Mouse (Mus musculus): ENCODE measurements around the gene Gpatch3.

Gpatch3 gene

DNA sequence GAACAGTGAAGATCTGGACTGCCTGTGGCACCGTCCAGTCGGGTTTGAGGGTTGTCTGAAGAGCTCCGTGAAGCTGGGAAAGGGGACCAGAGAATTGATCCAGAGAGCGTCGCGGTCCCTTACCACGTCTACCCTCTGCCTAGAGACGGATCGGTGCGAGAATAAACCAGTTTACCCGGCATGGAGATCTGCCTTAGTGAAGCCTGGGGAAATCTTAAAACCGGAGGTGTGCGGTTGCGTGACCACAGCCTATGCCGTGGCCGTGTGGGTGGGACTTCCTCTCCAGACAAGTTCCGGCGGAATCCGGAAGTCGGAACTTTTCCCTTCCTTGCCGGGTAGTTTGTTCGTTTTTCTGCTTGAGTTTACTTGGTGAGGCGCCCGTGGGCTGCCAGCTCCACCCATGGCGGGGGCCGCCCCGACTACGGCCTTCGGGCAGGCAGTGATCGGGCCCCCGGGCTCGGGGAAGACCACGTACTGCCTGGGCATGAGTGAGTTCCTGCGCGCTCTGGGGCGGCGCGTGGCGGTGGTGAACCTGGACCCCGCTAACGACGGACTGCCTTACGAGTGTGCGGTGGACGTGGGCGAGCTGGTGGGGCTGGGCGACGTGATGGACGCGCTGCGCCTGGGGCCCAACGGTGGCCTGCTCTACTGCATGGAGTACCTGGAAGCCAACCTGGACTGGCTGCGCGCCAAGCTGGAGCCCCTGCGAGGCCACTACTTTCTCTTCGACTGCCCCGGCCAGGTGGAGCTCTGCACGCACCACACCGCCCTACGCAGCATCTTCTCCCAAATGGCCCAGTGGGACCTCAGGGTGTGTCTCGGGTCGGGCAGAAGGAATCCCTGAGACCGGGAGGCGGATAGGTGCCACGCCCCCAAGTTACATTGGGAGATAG lies 9.8 kb downstream of the Gpatch3 start, which contains the start of gene Gpn2:
Gene Gpn2, plus strand, starts transcription at position 304 of the 893 bp plus-strand sequence.
- peak; percentile 79 to 87 for DNase-seq

DNA sequence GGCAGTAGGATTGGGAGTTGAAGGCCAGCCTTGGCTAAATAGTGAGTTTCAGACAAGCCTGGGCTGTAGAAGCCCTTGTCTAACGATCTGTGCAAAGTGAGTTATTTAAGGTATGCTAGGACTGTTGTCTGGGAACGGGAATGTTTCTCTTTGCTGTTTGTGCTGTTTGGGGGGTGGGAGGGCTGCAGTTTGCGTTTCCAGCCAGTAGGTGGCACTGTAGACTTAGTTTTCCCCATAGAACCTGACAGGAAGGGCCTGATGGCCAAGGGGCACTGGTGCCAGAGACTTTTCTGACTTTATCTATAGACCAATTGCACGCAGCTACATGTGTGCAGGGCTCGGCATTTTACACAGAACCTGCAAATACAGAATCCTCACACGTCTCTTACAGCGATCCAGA lies 18.0 kb downstream of the Gpatch3 start:
- DNase-seq: peak; percentile 54 to 77

DNA sequence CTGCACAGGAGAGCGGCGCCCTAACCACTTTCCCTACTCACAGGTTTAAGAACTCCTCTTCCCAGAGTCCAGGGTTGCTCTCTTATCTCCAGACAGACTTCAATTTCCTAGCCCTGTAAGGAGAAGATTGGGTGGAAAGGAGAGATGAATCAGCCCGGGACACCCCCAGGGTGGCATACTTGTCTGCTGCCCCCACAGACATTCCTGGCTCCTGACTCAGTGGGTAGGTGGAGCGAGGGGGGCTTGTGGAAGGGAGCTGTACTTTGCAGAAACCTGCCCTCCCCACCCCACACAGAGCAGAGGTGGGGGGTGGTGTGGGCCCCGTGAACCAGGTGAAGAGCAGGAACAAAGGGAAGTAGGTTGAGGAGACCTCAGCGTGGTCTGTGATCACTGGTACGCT lies 21.0 kb downstream of the Gpatch3 start:
- no peak for DNase-seq

DNA sequence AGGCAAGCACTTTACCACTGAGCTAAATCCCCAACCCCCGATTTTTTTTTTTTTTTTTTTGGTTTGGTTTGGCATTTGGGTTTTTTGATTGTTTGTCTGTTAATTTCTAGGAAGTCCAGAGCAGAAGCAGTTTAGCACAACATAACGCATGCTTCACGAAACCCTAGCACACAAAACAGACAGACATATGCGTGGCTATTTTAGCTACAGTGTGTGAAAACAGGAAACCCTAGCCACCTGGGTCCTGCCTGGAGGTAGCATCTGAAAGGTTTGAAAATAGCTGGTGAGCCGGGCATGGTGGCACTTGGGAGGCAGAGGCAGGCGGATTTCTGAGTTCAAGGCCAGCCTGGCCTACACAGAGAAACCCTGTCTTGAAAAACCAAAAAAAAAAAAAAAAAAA lies 21.5 kb downstream of the Gpatch3 start:
- DNase-seq: no peak

DNA sequence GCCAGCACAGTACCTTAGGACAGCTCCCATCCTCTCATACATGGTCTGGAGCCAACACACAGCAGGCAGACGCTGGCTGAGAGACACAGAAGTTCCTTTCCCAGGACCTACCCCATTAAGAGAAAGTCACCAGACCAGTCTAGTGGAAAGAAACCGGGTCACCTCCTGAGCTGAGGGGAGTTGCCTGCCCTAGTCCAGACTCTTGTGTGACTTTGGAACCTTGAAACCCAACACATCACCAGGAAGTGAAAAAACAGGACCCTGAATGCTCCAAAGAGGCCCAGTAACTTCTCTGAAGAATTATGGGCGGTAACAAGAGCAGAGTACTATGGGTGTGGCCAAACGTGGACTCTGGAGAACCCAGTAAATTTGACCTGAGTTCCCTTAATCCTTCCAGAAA lies 24.1 kb downstream of the Gpatch3 start:
- DNase-seq: no peak

DNA sequence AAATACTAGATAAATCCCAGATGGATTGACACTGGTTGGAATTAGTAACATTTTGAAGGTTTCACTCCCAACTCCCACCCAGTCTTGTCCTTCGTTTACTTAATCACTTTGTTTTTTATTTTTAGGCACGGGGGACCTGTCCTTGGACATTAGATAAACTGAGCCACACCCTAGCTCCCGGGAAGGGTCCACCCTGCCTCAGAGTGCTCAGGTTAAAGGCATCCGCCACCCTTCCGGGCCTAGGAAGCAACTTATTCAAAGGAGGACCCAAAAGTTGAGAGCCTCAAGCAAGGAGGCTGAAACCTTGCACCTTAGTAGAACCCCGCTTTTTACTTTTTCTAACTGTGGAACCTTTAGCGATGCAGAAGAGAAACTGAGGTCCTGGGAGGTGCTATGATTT lies 24.6 kb downstream of the Gpatch3 start:
- DNase-seq: no peak

DNA sequence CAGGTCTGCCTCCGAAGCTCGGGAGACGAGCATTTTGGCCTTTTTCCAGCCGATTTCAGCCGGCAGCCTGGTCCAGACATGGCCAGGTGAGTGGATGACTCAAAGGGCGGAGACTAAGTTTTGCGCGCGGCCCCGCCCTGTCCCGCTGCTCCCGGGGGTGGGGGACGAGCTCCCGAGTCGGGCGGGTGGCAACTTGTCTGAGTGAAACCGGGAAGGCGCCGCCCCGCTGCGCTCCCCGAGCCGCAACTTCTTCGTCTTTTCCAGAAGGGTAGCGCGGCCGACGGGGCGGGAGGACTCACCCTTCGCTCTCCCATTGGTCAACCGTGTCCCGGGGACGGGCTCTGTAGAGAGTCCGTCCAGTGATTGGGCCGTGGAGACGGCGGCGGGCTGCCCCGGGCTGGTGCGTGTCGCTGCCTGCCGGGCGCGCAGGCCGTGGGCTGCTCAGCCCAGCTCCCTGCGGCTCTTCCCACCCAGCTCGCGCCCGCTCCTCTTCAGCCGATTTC lies 25.1 kb downstream of the Gpatch3 start:
- DNase-seq: peak; percentile 78 to 83

DNA sequence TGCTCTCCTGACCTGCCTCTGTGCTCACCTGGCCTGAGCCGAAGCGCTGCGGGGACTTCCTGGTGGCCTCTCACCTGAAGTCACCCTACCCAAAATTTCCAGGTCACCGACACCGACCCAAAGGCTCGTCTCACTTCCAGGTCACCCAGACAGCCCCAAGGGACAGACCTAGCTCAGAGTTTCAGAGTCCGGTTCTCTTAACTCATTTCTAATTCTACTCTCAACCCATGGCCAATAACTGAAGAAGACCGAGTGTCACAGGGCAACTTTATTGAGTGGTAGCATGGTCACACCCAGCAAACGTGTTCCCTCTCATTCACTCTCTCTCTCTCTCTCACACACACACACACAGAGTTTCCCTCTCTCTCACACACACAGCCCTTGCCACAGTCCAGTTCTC lies 25.8 kb downstream of the Gpatch3 start:
- no peak for DNase-seq

DNA sequence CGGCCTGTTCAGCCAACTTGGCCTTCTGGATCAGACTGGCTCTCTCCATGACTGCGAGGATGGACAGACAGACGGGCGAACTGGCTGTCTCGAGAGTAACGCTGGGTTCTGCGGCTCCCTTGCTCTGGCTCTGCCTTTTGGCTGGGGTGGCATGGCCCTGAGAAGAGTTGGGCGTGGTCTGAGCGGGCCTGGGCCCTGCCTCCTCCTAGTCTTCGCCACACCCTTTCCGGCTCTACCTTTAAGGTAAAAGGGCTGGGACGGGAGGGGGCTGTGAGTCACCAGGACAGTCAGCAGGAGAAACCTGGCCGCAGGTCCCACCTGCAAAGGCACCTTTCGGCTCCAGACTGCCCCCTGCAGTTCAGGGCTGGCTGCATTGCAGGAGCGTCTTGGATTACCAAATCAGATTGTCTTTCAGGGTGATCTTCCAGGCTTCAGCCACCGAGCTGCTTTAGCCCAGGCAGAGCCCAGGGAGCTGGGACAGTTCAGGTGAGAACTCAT lies 27.2 kb downstream of the Gpatch3 start, which contains the start of gene Sfn:
Gene Sfn, minus strand, starts transcription at position 448 of the 498 bp plus-strand sequence.
- DNase-seq: peak; percentile 59 to 65

DNA sequence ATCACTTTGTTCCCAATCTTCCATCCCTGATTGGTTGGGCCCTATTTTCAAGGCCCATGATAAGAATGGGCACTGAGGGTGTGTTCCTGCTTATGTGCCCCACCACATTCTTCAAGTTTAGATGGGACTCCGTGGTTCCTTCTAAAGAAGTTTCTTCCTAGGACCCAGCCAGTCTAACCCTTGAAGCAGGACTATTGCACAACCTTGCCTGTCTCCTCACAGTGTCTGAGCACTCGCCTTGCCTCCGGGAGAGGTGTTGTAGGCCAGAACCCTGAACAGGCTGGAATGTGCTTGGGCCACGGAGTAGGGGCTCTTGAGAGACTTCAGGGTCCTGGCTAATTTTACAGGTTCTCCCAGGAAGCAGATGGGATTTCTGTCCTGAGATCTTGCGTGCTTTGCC lies 28.5 kb downstream of the Gpatch3 start:
- DNase-seq: no peak

DNA sequence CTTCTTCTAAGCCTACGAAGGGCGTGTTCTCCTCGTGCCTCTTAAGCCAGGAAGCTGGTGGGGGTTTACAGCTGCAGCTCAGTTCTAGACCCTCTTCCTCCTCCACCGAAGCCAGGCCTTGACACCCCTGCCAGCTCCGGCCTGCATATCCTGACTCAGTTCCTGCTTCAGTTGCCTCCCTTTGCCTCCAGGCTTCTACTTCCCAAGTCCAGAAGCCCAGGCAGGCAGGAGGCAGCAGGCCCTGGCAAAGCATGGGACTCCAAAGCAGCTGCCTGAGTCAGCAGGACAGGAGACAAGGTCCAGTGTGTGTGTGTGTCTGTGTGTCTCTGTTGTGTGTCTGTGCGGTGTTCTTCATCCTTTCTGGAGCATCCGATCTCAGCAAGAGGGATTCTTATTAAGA lies 29.6 kb downstream of the Gpatch3 start:
- DNase-seq: no peak

DNA sequence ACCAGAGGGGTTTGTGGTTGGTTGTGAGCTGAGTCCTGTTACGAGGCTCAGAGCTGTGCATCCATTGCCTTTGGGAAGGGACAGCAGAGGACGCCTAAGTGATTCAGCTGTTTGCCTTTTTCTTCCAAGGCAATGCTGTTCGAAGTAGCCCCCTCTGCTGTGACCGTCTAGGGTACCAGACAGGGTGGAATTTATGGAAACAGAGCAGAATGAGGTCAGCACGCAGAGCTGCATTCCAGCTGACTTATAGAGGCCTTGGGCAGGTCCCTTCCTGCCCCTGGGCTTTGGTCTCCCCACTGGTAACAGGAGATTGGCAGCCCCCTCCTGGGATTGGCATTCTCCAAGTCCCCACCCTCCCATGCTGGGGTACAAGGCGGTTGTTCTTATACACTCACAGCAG lies 30.3 kb downstream of the Gpatch3 start:
- no peak for DNase-seq

DNA sequence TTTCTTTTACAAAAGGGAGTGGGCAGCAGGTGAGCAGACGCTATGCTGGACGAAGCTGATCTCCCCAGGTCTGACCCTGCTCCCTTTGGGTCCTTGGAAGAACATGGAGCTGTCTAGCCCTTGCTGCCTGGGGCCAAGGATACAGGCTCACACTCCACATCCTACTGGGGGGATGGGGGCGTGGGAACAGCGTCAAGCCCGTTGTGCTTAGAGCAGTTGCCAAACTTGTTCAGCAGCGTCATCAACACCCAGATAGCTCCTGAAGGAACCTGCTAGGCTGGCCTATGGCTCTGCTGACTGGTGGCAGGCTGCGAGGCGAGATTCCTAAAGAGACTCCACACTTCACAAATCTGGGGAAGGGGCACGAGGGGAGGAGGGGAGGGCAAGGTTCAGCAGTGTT lies 30.8 kb downstream of the Gpatch3 start:
- DNase-seq: no peak

DNA sequence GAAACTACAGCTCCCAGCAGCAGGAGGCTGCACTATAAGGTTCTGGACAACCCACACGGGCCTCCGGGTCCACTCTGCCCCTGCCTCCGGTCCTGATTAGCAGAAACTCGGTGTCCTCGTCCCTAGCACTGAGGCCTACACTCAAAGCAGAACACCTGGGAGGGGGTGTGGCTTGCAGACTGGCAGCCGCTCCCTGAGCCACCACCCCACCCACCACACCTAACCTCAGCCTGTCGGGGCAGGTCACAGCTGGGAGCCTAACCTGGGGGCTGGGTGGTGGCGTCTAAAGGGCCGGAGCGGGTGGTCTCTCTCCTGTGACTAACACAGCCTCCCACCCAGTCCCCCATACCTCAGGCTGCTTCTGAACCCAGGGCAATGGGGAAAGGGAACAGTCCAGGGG lies 32.7 kb downstream of the Gpatch3 start:
- DNase-seq: no peak

DNA sequence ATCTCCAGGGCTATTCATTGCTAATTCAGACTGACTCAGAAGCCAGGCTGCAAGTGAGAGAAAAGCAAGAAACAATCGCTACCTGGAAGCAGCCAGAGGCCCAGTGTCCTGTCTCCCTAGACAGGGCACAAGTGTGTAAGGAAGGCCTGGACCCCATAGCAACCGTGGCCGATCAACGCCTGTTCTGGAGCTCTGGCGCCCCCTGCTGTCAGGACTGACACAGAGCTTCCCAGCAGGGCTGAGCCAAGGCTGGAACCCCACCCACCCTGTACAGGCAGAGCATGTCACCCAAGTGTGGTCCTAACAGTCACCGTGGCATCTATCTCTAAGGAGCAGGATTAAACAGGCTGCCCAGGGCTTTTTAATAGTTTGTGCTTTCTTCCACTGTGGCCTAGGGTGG lies 35.2 kb downstream of the Gpatch3 start:
- DNase-seq: peak; percentile 80 to 81

DNA sequence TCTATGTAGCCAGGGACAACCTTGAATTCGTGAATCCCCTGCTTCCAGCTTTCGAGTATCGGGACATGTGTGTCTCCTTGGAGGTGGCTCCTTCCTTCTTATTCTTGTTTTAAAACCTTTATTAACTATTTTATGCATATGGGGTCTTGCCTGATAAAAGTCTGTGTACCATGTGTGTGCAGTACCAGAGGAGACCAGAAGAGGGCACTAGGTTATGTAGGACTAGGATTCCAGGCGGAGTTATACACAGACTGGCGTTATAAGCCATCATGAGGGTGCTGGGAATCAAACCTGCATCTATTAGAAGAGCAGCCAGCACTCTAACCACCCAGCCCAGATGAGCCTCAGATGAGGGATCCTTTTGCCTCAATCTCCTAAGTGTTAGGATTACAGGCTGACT lies 37.3 kb downstream of the Gpatch3 start:
- DNase-seq: no peak

DNA sequence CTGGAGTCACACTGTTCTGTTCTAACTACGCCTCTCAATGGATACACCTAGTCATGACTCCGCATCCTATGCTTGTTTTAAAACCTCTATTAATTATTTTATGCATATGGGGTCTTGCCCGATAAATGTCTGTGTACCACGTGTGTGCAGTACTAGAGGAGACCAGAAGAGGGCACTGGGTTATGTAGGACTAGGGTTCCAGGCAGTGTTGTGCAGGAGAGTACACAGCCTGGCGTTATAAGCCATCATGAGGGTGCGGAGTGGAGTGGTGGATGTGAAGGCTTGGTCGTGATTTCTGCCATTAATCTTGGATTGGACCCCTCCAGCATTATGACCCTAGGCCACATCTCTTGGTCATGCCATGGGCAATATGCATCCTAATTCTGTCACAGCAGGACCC lies 37.9 kb downstream of the Gpatch3 start:
- no peak for DNase-seq

DNA sequence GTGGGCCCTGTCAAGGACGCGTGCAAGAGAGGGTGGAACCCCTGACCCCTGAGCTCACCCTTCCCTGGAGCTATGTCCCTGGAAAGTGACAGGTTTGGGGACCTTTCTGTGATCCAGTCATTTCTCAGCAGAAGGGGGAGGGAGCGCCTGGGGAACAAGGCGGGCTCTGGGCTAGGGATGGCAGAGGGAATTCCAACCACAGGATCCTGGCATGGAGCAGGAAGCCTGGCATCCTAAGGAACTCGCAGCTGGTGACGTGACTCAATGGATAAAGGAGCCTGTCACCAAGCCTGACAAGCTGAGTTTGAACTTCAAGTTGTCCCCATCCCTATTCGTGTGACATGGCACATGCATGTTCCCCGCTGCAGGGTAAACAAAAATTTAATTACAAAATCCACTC lies 38.5 kb downstream of the Gpatch3 start:
- DNase-seq: no peak

DNA sequence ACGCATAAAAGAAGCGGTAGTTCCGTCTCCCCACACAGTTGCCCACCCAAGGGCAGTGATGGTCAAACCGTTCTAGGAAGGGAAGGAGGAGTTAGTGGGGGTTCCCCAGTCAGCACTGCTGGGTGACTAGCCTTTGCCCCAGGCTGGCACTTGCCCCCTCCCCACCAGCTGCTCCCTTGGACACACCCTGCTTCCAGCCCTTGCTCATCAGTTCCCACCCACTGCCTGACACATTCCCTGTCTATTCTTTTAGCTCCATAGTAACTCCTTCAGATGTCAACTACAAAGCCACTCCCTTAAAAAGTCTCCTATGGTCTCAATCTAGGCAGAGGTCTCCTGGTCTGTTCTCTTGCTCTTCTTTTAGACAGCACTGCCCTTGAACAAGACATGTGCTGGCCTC lies 39.3 kb downstream of the Gpatch3 start:
- no peak for DNase-seq

DNA sequence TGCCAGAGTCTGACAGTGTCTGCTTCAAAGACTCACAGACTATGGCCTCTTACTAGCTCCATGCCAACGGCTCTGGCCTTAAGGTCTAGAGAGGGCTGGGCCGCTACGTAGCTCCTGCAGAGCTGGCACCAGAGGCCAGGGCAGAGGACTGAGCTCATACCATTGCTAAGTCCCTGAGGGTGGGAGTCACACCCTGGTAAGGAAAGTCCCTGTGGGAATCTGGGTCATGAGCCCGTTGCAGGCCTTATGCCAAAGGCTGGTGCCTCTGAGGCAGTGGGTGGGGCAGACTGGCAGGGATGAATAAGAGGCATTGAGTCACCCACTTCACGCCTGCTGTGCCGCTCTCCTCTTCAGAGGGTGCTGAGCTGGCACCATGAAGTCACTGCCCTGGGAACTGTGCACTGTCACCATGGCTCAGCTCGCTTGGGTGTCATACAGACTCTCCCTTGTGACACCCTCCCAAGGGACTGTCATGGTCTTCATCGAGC lies 39.8 kb downstream of the Gpatch3 start:
- DNase-seq: peak; percentile 35 to 40

DNA sequence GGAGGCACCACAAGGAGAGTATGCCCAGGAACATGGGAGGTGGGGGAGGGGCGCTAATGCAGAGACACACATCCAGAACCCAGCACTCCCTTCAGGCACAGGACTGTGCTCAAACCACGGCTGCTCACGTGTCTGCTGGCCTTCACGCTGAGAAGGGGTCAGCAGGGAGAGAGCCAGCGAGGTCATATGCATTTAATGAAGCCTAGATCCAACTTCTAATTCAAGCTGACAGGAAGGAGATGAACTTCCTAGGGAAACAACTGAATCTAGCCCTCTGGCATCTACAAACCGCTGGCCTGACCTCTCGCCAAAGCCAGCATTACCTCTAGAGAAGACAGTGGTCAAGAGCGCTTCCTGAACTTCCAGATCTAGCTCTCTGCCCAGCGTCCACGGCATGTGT lies 40.9 kb downstream of the Gpatch3 start:
- DNase-seq: no peak

DNA sequence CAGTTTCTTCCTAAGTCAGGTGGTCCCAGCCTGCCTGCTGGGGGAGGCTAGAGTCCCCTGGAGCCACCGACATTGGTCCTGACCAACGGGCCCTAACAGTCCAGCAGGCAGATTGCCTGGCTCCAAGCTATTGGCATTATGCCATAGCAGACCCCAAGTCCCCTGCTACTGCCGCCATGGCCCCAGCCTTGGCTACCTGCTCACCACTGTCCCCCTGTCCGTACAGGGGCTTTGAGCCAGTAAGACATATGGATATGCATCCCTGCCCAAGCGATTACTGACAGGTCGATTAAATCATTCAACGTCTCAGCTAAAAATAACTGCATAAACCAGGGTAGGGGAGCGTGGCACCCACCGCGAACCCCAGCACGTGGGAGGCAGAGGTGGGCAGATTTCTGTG lies 43.4 kb downstream of the Gpatch3 start:
- DNase-seq: no peak

DNA sequence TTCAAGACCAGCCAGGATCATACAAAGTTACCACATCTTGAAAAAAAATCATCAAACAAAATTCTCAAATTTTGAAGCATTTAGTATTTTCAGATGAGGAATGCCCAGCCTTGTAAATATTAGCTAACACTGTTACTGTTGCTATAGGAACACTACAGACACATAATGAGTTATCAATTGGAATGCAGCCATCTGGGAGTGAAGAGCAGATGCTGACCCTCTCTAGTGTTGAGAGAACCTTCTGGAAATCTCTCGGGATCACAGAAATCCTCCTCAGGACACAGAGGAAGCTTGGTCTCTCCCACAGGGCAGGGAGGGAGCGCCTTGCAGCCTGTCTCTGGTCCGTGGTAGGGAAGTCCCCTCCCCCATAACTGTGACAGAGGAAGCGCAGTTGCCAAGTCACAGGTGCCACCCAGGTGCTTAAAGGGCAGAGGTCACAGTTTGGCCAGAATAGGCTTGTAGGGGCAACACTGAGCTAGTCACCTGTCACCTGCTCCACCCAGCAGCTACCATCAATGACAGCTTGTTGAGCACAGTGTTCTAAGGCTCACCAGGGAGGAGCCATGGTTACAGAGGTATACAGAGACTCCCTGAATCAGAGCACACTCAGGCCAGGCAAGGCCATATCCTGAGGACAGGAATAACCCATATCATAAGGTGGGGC lies 45.1 kb downstream of the Gpatch3 start:
- no peak for DNase-seq

DNA sequence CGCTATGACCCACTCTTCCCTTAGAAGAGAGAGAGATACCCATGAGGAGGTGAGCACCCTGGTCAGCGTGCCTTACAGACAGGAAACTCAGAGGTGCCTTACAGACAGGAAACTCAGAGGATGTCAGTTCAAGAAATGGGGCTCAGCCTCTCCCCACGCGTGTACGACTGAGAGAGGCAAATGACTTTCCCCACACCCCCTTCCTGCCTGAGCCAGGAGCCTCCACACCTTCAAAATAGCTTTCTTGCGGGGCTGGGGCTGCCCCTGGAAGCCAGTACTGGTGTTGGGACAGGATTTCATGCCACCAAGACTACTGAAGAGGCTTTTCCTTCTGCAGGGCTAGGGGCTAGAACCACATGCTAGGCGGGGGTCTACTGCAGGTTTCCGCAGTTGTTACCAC lies 46.1 kb downstream of the Gpatch3 start:
- no peak for DNase-seq
